Mouse (Mus musculus): ENCODE results near the gene Tmem110.

The Tmem110 gene

DNA sequence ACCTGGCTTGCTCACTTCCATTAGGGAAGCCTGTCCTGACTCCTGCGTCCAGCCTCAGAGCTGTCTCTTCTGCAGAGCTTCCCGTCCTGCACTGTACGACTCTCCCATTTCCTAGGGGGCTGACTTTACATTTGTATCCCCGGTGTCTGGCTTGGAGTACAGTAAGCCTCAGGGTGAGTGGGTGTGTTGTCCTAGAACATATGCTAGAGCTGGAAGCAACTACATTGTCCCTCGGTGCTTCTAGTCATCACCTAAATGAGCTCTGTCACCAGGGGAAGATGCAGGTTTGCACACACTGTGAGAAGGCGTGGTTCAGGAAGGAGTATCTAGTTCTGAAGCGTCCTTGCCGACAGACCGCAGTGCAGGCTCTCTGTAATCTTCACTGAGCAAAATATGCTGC lies 37.0 kb downstream of the Tmem110 start:
- DNase-seq (ENCODE audit: low spot score in 2 of 2) = no peak

DNA sequence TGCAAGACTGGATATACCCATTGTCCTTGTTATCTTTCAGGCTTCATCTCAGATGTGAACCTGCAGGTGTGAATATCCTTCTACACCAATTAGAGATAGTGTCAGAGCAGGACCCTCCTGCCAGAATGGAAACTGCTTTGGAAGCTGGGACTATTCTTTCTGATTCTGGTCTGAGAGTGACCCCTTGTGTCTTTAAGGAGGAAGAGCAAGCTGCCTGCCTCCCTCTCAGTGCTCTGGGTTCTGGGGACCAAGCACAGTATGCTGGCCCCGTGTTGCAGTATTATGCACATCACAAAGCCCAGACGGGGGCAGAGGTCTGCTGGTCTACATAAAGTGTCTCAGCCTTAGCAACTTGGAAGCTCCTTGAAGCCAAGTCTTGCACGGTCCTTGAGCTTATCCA lies 39.9 kb downstream of the Tmem110 start:
- no peak for DNase-seq (ENCODE audit: low spot score in 2 of 2)

DNA sequence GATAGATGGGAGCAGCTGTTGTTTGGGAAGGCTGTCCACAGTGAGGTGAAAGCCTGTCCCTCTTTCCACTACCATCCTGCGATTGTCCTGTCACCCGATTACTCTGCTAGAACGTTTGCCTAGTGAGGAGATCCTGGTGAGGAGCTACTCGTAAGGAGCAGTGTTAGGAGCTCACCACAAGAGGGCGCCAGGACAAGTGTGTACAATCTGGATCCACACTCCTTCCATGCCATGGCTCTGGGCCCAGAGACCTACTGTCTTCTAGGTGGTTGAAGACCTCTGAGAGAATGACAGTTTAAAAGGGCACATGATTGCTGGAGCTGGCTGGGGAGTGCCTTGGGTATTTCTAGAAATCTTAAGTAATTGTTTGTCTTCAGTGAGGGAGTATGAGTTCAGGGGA lies 41.7 kb downstream of the Tmem110 start:
- DNase-seq (ENCODE audit: low spot score in 2 of 2) = peak; percentile 43 to 66

- DNase-seq (ENCODE audit: low spot score in 2 of 2) = no peak
Observed at GRCm38 (mm10) chr14:30868826-30869225, 43.4 kb downstream of the Tmem110 start.

DNA sequence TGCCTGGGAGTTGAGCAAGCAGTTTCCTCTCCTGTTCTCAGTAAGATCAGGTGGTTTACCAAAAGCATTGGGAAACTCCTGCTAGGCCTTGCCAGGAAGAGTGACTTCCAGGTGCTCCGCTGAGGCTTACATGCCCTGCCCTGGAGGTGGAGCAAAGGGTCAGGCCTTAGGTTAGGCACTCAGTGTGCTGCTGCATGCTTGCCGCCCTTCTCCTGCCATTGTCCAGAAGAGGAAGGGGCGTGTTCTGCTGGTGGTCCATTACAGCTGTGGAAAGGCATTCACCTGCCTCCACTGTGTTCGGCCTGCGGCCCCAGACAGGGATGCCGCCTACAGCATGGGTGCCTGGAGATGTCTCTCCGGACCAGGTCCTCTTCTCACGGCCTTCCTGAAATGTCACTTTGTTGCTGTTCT lies 44.0 kb downstream of the Tmem110 start:
- no peak for DNase-seq (ENCODE audit: low spot score in 2 of 2)

- DNase-seq (ENCODE audit: low spot score in 2 of 2) = no peak
Observed at GRCm38 (mm10) chr14:30870206-30871147, 45.1 kb downstream of the Tmem110 start.

- DNase-seq (ENCODE audit: low spot score in 2 of 2) = no peak
Observed at GRCm38 (mm10) chr14:30874095-30874700, 48.8 kb downstream of the Tmem110 start.

- no peak for DNase-seq (ENCODE audit: low spot score in 2 of 2)
Observed at GRCm38 (mm10) chr14:30875130-30875865, 49.9 kb downstream of the Tmem110 start.

DNA sequence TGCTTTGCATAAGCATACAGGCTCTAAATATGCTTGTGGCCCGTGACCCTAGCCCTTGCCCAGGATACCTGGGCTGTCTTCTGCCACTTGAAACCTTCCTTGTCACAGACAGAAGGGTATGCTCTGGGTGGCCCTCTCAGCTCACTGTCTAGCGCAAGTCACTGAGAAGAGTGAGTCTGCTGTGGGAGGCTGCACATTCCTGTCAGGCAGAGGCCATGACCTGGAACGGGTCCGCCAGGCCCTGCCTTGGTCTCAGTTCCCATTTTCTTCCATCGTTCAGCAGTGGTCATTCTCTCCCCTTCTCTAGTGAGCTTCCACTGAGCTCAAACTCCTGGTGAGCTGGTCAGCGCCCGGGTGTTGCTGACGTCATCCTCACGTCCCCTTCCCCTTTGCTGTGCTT lies 50.6 kb downstream of the Tmem110 start:
- no peak for DNase-seq (ENCODE audit: low spot score in 2 of 2)

- no peak for DNase-seq (ENCODE audit: low spot score in 2 of 2)
Observed at GRCm38 (mm10) chr14:30876451-30876850, 51.1 kb downstream of the Tmem110 start.

- DNase-seq (ENCODE audit: low spot score in 2 of 2) = no peak
Observed at GRCm38 (mm10) chr14:30877827-30878226, 52.4 kb downstream of the Tmem110 start.

GRCm38 (mm10) chr14:30878958-30879571 lies 53.7 kb downstream of the Tmem110 start, which contains the start of gene Mustn1:
Gene Mustn1, plus strand, starts transcription at chr14:30879200.
- DNase-seq (ENCODE audit: low spot score in 2 of 2) = peak in 1 of 2 experiments; percentile 39

GRCm38 (mm10) chr14:30879794-30880193 lies 54.4 kb downstream of the Tmem110 start:
- no peak for DNase-seq (ENCODE audit: low spot score in 2 of 2)

GRCm38 (mm10) chr14:30880251-30880650 lies 54.9 kb downstream of the Tmem110 start:
- no peak for DNase-seq (ENCODE audit: low spot score in 2 of 2)

DNA sequence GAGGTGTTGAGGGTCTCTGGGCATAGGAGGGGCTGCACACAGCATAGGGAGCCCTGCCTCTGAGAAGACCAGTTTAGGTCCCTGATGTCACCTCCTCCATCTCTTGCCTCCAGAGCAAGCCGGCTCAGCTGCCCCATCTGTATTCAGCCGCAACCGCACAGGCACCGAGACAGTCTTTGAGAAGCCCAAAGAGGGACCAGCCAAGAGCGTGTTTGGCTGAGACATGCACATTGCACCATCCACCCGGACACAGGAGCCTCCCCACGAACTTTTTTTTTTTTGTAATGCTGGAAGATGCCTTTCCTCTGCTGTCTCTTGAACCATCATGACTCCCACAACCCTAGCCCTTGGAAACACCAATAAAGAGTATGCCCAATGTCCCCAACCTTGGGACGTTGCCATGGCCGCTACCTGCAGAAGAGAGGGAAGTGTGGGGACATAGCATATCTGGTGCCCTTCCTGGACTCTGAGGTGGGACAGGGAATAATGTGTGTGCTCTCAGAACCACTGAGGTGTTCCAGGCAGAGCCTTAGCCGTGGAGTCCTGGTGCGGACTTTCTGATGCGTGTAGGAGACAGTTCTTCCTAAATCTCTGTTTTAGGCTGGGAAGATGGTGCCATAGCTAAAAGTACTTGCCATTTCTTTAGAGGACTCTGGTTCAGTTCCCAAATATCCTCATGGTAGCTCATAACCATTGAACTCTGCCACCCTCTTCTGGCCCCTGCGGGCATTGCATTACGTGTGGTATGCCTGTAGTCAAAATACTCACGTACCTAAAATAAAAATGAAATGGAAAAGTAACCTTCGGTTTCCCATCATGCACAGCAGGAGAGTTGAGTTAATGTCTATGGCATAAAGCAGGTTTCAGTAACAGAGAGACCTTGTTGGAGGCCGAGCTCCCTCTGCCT lies 55.7 kb downstream of the Tmem110 start:
- DNase-seq (ENCODE audit: low spot score in 2 of 2) = no peak

DNA sequence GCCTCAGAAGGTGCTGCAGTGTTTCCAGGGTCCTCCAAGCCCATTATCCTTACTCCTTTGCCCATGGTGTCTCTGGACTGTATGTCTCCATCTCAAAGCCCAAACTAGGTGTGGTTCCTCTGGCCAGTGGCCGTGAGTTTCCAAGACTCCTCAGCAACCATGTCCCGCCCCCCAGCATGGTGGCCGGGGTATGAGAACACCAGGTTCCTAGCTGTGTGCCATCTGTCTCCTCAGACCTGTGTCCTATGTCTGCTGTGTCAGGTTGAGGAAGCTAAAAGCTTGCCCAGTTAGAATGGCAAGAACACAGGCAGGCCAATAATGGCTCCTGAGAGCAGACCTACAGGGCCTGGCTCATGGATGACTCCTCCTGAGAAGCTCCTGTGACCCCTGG lies 56.3 kb downstream of the Tmem110 start:
- DNase-seq (ENCODE audit: low spot score in 2 of 2) = no peak

- no peak for DNase-seq (ENCODE audit: low spot score in 2 of 2)
Observed at GRCm38 (mm10) chr14:30885298-30885697, 59.9 kb downstream of the Tmem110 start.

GRCm38 (mm10) chr14:30886204-30886603 lies 60.8 kb downstream of the Tmem110 start, which contains the start of gene Itih4:
Gene Itih4, plus strand, starts transcription at chr14:30886476.
- no peak for DNase-seq (ENCODE audit: low spot score in 2 of 2)

GRCm38 (mm10) chr14:30888271-30888732 lies 62.9 kb downstream of the Tmem110 start:
- DNase-seq (ENCODE audit: low spot score in 2 of 2) = no peak

GRCm38 (mm10) chr14:30899972-30900371 lies 74.6 kb downstream of the Tmem110 start:
- DNase-seq (ENCODE audit: low spot score in 2 of 2) = no peak

- DNase-seq (ENCODE audit: low spot score in 2 of 2) = no peak
Observed at GRCm38 (mm10) chr14:30902628-30903027, 77.2 kb downstream of the Tmem110 start.

Data from frontal cortex, postnatal 14 days (tissue).